Mouse (Mus musculus) urinary bladder, postnatal 4 days (tissue): Measurements from ENCODE around the gene Gipc3.

Source experiments
- DNase-seq, 2 experiments: peaks; one replicate each; pipeline ENCODE4 v3.0.0; 2021 to 2022; ENCODE audit warnings: low spot score in 2 of 2

Gene Gipc3

DNA sequence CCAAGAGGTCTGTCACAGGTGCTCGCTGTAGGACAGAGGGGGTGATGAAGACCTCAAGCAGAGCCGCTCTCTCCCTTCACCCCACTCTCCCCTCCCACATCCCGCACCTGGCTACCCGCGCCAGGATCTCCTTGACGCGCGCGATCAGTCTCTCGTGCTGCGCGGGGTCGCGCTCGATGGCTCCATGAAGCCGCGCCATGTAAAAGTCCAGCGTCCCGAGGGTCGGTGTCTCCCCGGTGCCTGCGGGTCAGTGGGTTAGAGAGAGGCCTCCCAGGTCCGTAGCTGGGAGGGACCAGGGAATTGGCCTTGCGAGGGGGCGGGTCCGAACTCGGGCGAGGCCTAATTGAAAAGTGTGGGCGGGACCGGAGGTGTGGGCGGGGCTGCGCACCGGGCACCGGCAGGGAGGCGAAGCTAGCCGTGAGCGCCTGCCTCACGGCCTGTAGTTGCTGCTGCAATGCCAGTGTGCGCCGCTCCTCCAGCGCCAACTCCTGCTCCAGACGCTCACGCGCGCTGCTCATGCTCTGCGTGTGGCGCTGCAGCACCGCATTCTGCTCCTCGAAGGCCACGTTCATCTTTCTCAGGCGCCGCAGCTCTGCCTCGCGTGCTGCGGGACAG, 3.5 kb upstream of the Gipc3 start:
- DNase-seq = peak; percentile 61 to 70

DNA sequence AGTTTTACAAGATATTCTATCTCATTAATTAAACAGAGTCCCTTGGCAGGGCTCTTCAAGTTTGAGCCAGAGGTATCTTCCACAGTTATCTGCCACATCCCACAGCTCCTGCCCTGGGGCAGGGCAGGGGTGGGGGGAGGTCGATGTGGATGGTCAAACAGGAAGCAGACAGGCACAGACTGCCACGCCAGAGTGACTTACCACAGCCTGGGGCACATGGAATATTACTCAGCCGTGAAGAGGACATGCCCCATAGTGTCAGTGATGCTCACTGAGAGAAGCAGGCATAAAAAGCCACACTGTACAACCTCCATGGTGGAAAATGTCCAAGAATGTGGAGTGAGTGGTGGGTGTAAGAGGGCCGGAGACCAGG, 2.1 kb upstream of the Gipc3 start:
- DNase-seq = no peak

DNA sequence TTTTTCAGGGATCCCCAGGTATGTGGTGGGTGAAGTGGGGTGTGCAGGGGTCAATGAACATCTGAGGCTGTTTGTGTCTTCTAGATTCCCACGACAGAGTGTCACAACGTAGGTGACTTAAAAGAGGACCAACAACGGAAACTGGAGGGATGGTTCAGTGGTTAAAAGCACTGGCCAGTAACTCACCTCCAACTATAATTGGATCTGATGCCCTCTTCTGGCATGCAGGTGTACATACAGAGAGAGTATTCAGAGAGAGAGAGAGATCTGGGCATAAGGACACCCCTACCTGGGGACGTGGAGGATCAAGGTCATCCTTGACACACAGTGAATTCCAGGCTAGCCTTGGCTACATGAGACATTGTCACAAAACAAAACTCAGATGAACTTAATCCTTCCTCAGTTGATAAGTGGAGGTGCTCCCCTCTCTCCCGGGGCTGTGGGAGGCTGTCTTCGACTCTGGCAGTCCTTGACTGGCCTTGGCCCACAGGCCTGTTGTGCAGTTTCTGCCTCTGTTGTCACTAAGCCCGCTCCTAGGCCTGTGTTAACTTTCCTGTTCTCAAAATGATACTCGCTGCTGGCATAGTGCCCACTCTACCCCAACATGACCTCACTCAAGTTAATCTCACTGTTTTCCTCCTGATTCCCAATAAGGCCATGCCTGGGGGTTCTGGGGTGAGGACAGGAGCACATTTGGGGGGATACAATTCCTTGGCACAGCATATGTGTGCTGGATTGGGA, 1.5 kb upstream of the Gipc3 start:
- DNase-seq = no peak

DNA sequence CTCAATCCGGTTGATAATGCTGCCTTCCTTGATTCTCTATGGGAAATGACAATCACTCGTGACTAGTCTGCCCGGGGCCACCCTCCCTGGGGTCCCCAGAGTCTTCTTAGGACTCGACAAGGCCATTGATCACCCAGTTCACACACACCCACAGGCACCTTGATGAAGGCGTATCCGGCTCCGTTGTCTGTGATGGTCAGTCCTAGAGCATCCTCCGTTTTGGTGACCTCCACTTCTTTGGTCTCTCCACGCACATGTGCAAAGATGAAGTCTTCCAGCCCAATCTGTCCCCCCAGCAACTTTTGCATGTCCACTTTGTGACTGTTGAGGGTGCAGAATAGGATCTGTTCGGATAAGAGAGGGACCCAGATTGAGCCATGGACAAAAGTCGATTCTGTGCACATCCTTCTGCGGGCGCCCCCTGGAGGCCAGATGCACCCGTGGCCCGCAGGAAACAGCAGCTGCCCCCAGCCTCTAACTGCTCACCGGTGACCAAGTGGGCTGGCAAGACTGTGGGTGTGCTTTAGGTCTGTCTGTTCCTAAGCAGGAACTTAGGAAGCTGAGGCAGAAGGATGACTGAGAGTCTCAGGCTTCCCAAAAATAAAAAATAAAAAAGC, 1.6 kb downstream of the Gipc3 start:
- DNase-seq = peak; percentile 61 to 82

DNA sequence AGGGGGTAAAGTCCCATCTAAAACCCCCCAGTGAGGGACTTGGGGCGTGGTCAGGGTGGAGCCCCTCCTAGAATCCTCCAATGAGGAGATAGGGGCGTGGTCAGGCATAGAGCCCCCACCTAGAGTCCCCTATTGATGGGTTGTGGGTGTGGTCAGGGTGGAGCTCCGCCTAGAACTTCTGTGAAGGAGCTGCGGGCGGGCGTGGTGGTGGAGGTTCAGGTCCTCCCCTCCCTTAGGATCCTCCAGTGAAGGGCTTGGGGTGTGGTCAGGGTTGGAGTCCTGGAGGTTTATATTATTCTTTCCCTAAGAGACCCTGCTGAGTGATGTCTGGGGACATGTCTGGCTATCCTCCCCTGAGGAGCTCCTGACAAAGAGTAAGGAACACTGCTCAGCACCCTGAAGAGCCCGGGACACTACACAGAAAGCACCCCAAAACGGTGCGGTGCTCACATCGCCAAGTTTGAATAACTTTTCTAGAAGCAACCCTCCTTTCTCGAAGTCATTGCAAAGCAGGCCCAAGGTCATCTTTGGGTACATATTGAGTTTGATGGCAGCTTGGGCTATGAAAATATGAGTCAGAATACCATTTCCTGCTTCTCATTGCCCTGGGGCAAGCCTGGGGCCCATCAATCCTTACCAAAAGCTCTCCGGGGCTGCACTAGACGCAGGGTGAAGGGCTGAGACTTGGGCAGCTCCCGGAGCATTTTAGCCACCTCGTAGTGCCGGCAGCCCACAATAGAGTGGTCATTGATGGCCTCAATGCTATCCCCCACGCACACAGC, 2.3 kb downstream of the Gipc3 start:
- DNase-seq = no peak

DNA sequence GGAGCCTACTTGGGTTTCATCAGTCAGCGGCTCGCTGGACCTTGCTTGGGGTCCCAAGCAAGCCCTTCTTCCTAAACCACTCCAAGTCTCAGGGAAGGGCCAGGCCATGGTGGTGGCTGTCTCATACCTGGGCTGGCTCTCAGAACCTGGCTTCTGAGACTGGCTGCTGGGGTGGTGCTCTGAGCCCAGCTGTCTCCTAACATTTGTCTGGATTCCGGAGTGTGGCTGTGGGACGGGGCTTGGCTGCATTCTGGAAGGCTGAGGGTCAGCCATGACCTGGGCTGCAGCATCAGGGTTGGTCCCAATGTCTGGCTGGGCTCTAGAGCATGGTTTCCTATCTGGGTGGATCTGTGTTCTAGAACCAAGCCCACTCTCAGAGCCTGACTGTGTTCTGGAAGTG, 6.5 kb downstream of the Gipc3 start:
- DNase-seq = no peak

DNA sequence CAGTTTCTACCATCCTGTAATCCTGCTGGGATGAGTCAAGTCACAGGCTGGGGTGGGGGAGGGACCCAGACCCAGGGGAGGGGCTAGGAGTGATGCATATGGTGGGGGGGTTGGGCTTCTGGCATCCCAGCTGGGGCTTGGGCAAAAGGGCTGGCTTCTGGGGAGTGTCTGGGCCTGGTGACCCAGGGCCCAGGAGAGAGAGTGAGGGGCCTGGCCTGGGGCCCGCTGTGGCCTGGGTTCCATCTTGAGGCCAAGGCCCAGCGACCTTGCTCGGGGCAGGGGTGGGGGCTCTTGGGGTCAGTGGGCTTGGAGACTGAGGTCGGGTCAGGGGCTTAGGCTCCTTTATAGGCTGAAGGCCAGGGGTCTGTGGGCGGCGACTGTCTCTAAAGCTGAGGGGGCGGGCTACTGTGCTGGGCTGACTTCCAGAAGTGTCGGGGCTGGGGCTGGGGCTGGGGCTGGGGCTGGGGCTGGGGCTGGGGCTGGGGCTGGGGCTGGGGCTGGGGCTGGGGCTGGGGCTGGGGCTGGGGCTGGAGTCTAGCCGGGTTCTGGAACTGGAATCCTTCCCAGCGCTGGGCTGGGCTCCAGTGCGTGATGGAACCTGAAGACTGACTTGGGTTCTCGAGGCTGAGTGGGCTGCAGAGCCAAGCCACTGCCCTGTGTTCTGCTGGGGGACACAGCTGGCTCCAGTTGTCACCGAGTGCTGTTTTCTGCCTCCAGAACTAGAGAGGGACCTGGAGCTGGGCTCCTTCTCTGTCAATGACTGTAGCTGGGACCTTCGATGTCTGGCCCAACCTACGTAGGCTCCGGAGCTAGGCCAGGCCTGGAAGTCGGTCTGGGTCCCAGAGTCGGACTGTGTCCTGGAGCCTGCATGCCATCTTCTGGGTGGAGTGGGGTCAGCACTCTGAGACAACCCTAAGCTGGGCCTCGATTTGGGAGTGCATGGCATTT, 7.4 kb downstream of the Gipc3 start:
- DNase-seq = peak in 1 of 2 experiments; percentile 60

DNA sequence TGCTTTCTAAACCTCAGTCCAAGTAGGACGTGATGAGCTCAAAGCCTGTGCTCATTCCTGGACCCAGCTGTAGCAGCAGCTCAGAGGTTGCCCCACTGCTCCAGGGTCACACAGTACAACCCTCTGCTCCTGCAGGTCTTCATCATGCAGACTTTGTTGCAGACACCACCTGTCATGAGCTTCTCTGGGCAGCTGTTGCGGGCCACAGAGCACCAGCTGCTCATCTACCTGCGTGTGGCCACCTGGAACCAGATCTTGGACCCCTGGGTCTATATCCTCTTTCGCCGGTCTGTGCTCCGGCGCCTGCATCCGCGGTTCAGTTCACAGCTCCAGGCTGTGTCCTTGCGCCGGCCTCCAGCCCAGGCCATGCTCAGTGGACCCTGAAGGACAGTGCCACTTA, 8.7 kb downstream of the Gipc3 start:
- DNase-seq = no peak

DNA sequence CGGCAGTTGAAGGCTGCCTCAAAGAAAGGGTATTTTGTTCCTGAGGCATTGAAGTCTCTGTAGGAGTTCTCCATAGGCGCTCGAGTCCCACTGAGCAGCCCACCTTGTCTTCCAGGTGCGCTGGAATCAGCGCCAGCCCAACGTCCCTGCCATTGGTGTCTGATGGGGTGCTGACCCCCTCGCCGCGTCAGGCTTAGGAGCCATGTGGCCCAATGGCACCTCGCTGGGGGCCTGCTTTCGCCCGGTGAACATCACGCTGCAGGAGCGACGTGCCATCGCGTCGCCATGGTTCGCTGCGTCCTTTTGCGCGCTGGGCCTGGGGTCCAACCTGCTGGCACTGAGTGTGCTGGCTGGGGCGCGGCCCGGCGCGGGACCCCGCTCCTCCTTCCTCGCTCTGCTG, 10.8 kb downstream of the Gipc3 start:
- no peak for DNase-seq

DNA sequence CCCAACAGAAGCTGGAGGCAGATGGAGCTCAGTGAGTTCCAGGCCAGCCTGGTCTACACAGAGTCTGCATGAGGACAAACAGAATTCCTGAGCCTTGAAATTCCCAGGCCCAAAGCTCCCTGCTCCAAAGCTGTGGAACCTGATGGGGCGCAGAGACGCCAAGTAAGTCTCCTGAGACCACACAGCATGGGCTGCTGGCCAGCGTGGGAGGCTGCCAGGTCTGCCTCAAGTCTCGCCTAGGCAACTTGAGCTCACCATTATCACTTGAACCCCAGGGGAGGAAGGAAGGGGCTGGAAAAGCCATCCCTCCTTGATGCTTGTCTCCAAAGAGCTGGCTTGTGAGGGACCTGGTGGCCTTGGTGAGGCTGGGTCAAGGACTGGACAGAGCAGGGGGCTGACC, 13.1 kb downstream of the Gipc3 start:
- DNase-seq = no peak

DNA sequence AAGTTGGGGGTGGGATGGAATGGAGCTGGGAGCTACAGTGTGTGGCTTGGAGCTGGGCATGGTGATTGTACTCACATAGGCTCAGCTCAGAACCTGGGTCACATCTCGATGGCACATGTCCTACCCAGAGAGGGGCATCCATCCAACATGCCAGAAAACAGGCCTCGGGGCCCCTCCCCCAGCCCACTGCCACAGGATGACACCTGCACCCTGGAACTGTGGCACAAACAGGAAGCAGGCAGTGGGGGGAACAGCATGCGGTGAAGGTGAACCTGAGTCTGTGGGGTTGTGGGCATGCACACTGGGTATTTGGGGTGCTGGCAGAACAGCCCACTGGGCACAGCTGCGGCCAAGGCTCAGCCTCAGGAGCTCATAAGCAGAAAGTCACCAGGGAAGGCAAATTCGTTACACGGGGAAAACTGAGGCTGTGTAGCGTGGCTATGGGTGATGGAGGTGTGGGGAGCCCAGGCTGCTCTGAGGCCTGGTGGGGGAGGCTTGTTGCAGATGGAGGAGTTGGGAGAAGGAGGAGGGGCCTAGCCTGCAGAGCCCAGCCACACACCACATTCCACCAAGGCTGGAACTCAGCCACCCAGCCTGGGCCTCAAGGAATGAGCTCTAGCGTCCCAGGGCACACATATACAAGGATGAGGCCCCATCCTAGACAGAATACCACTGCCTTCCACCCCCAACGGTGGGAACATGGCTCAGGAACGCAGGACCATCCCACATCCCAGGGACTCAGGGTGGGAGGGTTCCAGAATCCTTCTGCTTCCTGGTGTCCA, 13.7 kb downstream of the Gipc3 start:
- DNase-seq = peak in 1 of 2 experiments; percentile 79

DNA sequence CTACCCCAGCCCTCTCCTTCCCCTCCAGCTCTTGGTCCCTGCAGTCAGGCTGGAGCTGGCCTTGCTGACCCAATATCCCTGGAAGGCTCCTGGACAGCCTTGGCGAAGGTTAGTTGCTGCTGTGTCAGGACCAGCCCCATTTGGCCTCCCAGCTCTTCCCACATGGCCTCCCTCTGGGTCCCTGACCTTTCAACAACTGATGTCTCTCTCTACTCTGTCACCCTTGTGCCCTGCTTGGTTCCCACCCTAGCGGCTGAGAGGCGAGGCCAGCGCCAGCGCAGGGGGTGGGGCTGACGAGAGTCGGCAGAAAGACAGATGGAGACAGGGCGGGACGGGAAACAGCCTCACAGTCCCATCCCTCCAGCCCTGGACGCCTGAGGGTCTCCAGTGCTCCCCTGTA, 14.7 kb downstream of the Gipc3 start, which contains the start of gene Tbxa2r:
TSS of gene Tbxa2r (plus strand) at position 346 of the 400 bp plus-strand sequence.
- peak in 1 of 2 experiments; percentile 68 for DNase-seq

DNA sequence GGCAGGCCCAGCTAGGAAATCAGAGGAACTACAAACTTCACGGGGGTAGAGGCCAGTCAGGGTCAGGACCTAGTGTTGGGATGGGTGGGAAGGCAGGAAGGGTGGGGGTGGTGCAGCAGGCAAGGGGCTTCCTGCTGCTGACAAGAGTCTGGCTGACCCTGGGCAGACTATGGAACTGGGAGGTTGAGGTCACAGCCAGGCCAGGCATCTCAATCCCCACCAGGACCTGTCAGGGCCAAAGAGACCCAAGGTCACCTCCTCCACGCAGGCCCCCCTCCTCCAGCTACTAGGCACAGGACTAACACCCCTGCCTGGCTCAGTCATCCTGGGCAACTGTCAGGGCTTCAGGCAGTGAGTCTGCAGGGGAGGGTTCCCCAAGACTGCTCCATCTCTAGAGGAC, 15.1 kb downstream of the Gipc3 start:
- no peak for DNase-seq

DNA sequence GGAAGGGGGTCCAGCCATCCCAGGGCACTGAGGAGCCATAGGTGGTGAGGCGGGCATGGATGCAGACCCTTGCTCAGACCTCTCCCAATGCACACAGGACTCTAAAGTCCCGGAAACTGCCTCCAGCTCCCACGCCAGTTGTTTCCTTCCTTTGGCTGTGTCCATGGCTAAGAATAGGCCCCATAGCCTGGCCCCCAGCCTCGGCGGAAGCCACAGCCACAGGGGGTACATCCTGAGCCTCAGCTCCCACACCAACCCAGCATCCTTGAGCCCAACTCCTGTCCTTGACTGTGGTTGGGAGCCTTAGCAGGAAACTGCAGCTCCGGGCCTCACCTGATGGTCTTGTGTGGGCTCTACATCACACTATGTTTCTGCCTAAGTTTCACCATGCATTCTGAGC, 16.2 kb downstream of the Gipc3 start:
- DNase-seq = no peak

DNA sequence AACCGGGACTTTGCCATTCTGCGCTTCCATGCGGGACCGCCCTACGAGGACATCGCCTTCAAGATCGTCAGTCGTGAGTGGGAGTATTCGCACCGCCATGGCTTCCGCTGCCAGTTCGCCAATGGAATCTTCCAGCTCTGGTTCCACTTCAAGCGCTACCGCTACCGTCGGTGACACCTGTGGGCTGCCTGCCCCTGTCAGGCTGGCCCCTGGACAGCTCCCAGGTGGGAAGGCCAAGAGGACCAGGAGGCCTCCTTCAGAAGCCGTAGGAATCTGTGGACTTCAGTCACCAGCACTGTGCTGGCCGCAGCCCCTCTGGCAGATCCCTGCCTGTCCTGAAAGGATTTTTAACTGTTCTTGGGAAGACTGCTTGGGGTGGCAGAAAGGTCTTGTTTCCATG, 17.3 kb downstream of the Gipc3 start:
- DNase-seq = no peak

DNA sequence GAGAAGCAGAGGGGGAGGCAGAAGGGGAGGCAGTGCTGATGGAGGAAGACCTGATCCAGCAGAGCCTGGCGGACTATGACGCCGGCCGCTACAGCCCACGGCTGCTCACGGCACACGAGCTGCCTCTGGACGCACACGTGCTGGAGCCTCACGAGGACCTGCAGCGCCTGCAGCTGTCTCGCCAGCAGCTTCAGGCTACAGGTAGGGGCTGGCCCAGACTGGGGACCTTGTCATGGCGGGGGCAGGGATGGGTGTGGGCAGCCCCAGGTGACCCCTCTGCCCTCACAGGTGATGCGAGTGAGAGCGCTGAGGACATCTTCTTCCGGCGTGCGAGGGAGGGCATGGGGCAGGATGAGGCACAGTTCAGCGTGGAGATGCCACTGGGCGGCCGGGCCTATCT, 17.9 kb downstream of the Gipc3 start:
- no peak for DNase-seq

DNA sequence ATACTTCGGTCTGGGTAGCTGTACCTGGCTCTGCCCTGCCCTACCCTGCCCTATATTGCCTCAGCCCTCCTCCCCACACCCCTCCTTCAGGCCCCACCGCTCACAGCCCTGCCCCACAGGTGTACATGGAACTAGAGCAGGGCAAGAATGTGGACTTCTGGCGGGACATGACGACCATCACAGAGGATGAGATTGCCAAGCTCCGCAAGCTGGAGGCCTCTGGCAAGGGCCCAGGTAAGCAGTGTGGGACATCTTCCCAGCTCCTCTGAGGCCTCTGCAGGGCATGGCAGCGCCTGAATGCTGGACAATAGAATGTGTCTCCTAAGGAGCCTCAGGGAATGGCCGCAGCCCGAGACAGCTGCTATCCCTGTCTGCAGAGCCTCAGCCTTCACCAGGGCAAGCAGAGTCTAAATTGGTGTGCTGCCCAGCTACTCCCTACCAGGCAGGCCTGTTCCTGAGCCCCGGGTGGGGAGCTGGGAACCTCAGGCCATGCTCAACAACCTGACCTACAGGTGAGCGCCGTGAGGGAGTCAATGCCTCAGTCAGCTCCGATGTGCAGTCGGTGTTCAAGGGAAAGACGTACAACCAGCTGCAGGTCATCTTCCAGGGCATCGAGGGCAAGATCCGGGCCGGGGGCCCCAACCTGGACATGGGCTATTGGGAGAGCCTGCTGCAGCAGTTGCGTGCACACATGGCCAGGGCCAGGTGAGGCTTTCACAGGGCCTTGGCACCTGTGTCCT, 19.1 kb downstream of the Gipc3 start:
- DNase-seq = no peak

DNA sequence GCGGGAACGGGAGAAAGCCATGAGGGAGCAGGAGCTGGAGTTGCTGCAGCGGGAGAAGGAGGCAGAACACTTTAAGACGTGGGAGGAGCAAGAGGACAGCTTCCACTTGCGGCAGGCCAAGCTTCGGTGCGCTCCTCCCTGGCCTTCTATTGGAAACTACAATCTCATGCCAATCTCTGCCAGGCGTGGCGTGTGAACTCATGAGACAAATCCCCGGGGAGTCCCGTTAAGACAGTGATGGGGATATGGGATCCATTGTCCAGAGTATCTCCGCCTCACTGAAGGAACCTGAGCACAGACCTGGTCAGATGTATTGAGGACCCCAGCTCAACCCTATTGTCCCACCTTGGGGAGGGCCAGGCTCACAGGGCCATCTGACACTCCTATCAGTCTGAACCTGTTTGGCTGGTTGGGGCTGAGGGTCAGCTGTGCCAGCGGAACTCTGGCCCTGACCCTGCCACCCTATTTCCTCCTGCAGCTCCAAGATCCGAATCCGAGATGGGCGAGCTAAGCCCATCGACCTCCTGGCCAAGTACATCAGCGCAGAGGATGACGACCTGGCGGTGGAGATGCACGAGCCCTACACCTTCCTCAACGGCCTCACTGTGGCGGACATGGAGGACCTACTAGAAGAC, 19.8 kb downstream of the Gipc3 start:
- no peak for DNase-seq

DNA sequence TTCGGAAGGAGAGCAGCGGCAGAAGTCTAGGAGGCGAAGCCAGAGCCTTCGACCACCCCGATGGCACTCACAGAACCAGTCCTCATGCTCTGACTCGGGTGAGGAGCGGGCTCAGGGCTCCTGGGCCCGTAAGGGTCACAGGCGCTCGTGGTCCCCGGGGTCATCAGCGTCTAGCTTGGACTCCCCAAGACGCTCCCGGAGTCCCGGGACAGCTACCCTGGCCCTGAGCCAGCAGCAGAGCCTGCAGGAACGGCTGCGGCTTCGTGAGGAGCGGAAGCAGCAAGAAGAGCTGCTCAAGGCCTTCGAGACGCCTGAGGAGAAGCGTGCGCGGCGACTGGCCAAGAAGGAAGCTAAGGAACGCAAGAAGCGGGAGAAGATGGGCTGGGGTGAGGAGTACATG, 20.6 kb downstream of the Gipc3 start:
- DNase-seq = no peak
